Mouse (Mus musculus): ENCODE data around the gene Stx4a.
"Not testable (repeated sequence)": the region's sequence is repeated elsewhere in the genome, so short reads cannot be mapped to it uniquely, and the experiment has no call there.

GRCm38 (mm10) chr7:127837878-127838277 is 13.8 kb downstream of the Stx4a start:
- TF ChIP-seq CTCF (IDR thresholded peaks at IDR 0.05) = peak; percentile 5; the same call in 1 of the 2 replicates
- TF ChIP-seq EP300 (IDR thresholded peaks at IDR 0.05) = not testable (repeated sequence)
